Mouse (Mus musculus) heart, postnatal 0 days (tissue): ENCODE results near the gene Zfp865.

Experiments
- CTCF ChIP-seq: IDR thresholded peaks from 2 replicates; pipeline ENCODE4 v1.5.1; 2016; ENCODE audit warnings: antibody characterized with exemption, control low read depth, low read depth
- EP300 ChIP-seq: IDR thresholded peaks from 2 replicates; pipeline ENCODE4 v1.6.1; 2016; ENCODE audit warnings: antibody characterized with exemption, low read depth

DNA sequence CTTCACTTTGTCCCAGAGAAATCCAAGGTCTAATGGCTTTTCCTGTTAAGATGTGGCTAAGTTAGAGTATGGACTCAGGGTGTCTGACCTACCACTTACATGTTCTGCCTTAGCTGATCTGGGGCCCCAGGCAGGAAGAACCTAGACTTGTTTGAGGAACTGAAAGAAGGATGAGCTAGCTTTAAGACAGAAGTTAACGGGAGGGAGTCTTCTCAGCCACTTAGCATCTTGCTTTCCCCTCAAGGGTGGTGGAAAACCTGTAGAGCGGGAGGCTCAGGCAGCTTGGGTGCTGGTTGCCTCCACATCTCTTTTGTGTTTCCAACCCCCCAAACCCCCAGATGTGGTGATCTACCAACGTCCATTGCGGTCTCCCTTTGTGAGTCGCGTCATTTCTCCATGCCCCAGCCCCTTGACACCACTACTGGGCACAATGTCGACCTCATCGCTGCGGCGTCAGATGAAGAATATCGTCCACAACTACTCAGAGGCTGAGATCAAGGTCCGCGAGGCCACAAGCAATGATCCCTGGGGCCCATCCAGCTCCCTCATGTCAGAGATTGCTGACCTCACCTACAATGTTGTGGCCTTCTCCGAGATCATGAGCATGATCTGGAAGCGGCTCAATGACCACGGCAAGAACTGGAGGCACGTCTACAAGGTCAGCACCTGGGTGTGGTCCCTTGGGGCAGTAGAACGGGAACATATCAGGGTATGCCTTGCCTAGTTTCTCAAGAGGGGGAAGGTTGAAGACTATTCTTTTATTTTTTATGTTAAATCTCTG, 63.3 kb downstream of the Zfp865 start:
- TF ChIP-seq CTCF: no peak
- TF ChIP-seq EP300: no peak
